In genomic region chr1:27510787-27511395, GRCm38 (mm10) we compare ENCODE assay signal across 26 mouse cellular contexts.
DNase-seq lines count a peak whose midpoint lies in the region; ATAC-seq and TF ChIP-seq lines count a peak whose summit lies in the region.
"Had no signal": no experiment of that assay in that cellular context is flagged by ENCODE, and none has a peak within 500 bp of the region (broad histone marks: within the 10 kb centered on the region; RNA-seq: fewer than 3 reads in every experiment).

No protein-coding gene starts in this region.

- H3K27me3 ChIP-seq in midbrain, postnatal 0 days (ENCODE audit: insufficient read depth, low read length): no peaks in the 10 kb centered on the region
- no peaks in the 10 kb centered on the region for H3K27me3 ChIP-seq in midbrain, embryonic 11.5 days (ENCODE audit: control insufficient read depth, insufficient read depth, low read length)
- no peaks in the 10 kb centered on the region for H3K27me3 ChIP-seq in hindbrain, embryonic 16.5 days (replicated peaks; ENCODE audit: control insufficient read depth, insufficient read depth, low read length)
- H3K27me3 ChIP-seq: embryonic facial prominence, embryonic 13.5 days; forebrain, embryonic 12.5 days; heart, embryonic 13.5 days; liver, embryonic 15.5 days; midbrain, embryonic 12.5 days had no signal

- no peaks in the 10 kb centered on the region for H3K9me3 ChIP-seq in midbrain, postnatal 0 days (ENCODE audit: low read length)
- H3K9me3 ChIP-seq in midbrain, embryonic 11.5 days (ENCODE audit: control insufficient read depth, low read length): no peaks in the 10 kb centered on the region
- H3K9me3 ChIP-seq in hindbrain, embryonic 16.5 days (ENCODE audit: control insufficient read depth, low read length): no peaks in the 10 kb centered on the region
- H3K9me3 ChIP-seq: embryonic facial prominence, embryonic 13.5 days; forebrain, embryonic 12.5 days; heart, embryonic 13.5 days; liver, embryonic 15.5 days; midbrain, embryonic 12.5 days had no signal

- no peak for TF ChIP-seq CTCF in midbrain, postnatal 0 days (IDR thresholded peaks at IDR 0.05)

- no peak overlapping the region for H3K9ac ChIP-seq in midbrain, postnatal 0 days (replicated peaks; ENCODE audit: low read length, poor library complexity, severe bottlenecking)
- no peak overlapping the region for H3K9ac ChIP-seq in midbrain, embryonic 11.5 days (ENCODE audit: low read length)
- H3K9ac ChIP-seq in hindbrain, embryonic 16.5 days (ENCODE audit: low read depth, low read length): no peak overlapping the region
- H3K9ac ChIP-seq: embryonic facial prominence, embryonic 13.5 days; forebrain, embryonic 12.5 days; heart, embryonic 13.5 days; liver, embryonic 15.5 days; lung, embryonic 14.5 days; midbrain, embryonic 12.5 days had no signal

- H3K4me1 ChIP-seq in midbrain, postnatal 0 days (ENCODE audit: insufficient read depth, low read length): no peaks in the 10 kb centered on the region
- H3K4me1 ChIP-seq in midbrain, embryonic 11.5 days (ENCODE audit: control insufficient read depth, insufficient read depth, low read length): no peaks in the 10 kb centered on the region
- no peaks in the 10 kb centered on the region for H3K4me1 ChIP-seq in hindbrain, embryonic 16.5 days (ENCODE audit: control insufficient read depth, insufficient read depth, low read depth, low read length)
- H3K4me1 ChIP-seq: embryonic facial prominence, embryonic 13.5 days; forebrain, embryonic 12.5 days; heart, embryonic 13.5 days; liver, embryonic 15.5 days; midbrain, embryonic 12.5 days had no signal

- no peak for DNase-seq in frontal cortex, postnatal 14 days (ENCODE audit: low spot score in 2 of 2)
- DNase-seq in midbrain, postnatal 0 days (ENCODE audit: low spot score): peak; percentile 2
- DNase-seq in midbrain, embryonic 11.5 days (ENCODE audit: low spot score, missing footprints): no peak
- no peak for DNase-seq in testis, postnatal 10 days (ENCODE audit: low spot score)
- no peak for DNase-seq in kidney, postnatal 36 days
- DNase-seq: adrenal gland, postnatal 14 days; cerebellum, adult 18-20 months; cerebellum, postnatal 10 days; gastrocnemius, postnatal 10 days; heart, postnatal 10 days; kidney, adult 8-10 months; layer of hippocampus, adult 9-11 months; liver; lung, embryonic 14.5 days; lung, postnatal 14 days; thymus, postnatal 4 days had no signal

- H3K36me3 ChIP-seq in midbrain, postnatal 0 days (ENCODE audit: insufficient read depth, low read length): no peaks in the 10 kb centered on the region
- H3K36me3 ChIP-seq in midbrain, embryonic 11.5 days (ENCODE audit: control insufficient read depth, insufficient read depth, low read length): no peaks in the 10 kb centered on the region
- no peaks in the 10 kb centered on the region for H3K36me3 ChIP-seq in hindbrain, embryonic 16.5 days (ENCODE audit: control insufficient read depth, insufficient read depth, low read length)
- H3K36me3 ChIP-seq: embryonic facial prominence, embryonic 13.5 days; forebrain, embryonic 12.5 days; heart, embryonic 13.5 days; liver, embryonic 15.5 days; midbrain, embryonic 12.5 days had no signal

- H3K4me3 ChIP-seq in midbrain, postnatal 0 days (ENCODE audit: low read depth, low read length): no peak overlapping the region
- no peak overlapping the region for H3K4me3 ChIP-seq in midbrain, embryonic 11.5 days (ENCODE audit: low read depth, low read length)
- H3K4me3 ChIP-seq in hindbrain, embryonic 16.5 days (ENCODE audit: low read length): no peak overlapping the region
- H3K4me3 ChIP-seq: embryonic facial prominence, embryonic 13.5 days; forebrain, embryonic 12.5 days; heart, embryonic 13.5 days; liver, embryonic 15.5 days; midbrain, embryonic 12.5 days had no signal

- no peak overlapping the region for H3K4me2 ChIP-seq in midbrain, postnatal 0 days (ENCODE audit: low read depth, low read length, poor library complexity, severe bottlenecking)
- H3K4me2 ChIP-seq in midbrain, embryonic 11.5 days: no peak overlapping the region
- no peak overlapping the region for H3K4me2 ChIP-seq in hindbrain, embryonic 16.5 days (ENCODE audit: low read length)
- H3K4me2 ChIP-seq: embryonic facial prominence, embryonic 13.5 days; forebrain, embryonic 12.5 days; heart, embryonic 13.5 days; liver, embryonic 15.5 days; lung, embryonic 14.5 days; midbrain, embryonic 12.5 days had no signal

- H3K27ac ChIP-seq in midbrain, postnatal 0 days (ENCODE audit: low read depth, low read length): no peak overlapping the region
- H3K27ac ChIP-seq in midbrain, embryonic 11.5 days (ENCODE audit: low read depth, low read length): no peak overlapping the region
- no peak overlapping the region for H3K27ac ChIP-seq in hindbrain, embryonic 16.5 days (ENCODE audit: low read depth, low read length)
- H3K27ac ChIP-seq: embryonic facial prominence, embryonic 13.5 days; forebrain, embryonic 12.5 days; heart, embryonic 13.5 days; kidney, postnatal 0 days; liver, embryonic 15.5 days; midbrain, embryonic 12.5 days had no signal

- WGBS in midbrain, postnatal 0 days: 53% methylated on average over 4 of the region's 4 CpGs
- WGBS in midbrain, embryonic 11.5 days: 85% methylated on average over 4 of the region's 4 CpGs
- 50% methylated on average over 4 of the region's 4 CpGs for WGBS in hindbrain, embryonic 16.5 days

- peak; percentile 47 for ATAC-seq in frontal cortex, adult (ENCODE audit: low TSS enrichment)
- ATAC-seq in midbrain, postnatal 0 days (ENCODE audit: low FRiP score): no peak
- no peak for ATAC-seq in midbrain, embryonic 11.5 days (ENCODE audit: low FRiP score)
- ATAC-seq in hindbrain, embryonic 16.5 days: peak; percentile 48; the same call in 1 of the 2 replicates
- ATAC-seq: CD4-positive, CD25-positive, alpha-beta regulatory T cell, adult 4 months; intestine, embryonic 16.5 days had no signal

Comparison
In these comparisons a context has a peak if more than half of its experiments do, and no peak if none do; other contexts are left out.
1. ATAC-seq: peak in frontal cortex, adult (single experiment) and hindbrain, embryonic 16.5 days (single experiment); none in midbrain, postnatal 0 days (single experiment) and midbrain, embryonic 11.5 days (single experiment).